Mouse (Mus musculus) midbrain, embryonic 15.5 days (tissue): ENCODE data around the gene Gsk3a. TPM values are rescaled to one million over a fixed set of nuclear protein-coding genes. Genes with fewer than 3 reads are reported as not detected.

Experiments used
- ATAC-seq: fragments of 200-750 bp; cut with Nextera tagmentation; replicated peaks from 2 replicates; pipeline ENCODE4 v1.8.0; 2017; ENCODE audit warnings: moderate TSS enrichment
- H3K27ac ChIP-seq: fragments of 300-500 bp; sonication (generic); 2 replicates; pipeline ENCODE4 v1.5.1; 2015; ENCODE audit warnings: mild to moderate bottlenecking, inconsistent platforms
- H3K27me3 ChIP-seq: fragments of 300-500 bp; sonication (generic); replicated peaks from 2 replicates; pipeline ENCODE4 v1.6.1; 2015; ENCODE audit warnings: inconsistent platforms
- H3K36me3 ChIP-seq: fragments of 300-500 bp; sonication (generic); replicated peaks from 2 replicates; pipeline ENCODE4 v1.6.1; 2015; ENCODE audit warnings: inconsistent platforms
- H3K4me1 ChIP-seq: fragments of 300-500 bp; sonication (generic); 2 replicates; pipeline ENCODE4 v1.6.1; 2015; ENCODE audit warnings: inconsistent platforms
- H3K4me2 ChIP-seq: fragments of 300-500 bp; sonication (generic); 2 replicates; pipeline ENCODE4 v1.6.1; 2015; ENCODE audit warnings: inconsistent platforms, mild to moderate bottlenecking, moderate library complexity
- H3K4me3 ChIP-seq: fragments of 300-500 bp; sonication (generic); 2 replicates; pipeline ENCODE4 v1.5.1; 2015; ENCODE audit warnings: mild to moderate bottlenecking, inconsistent platforms
- H3K9ac ChIP-seq: fragments of 300-500 bp; sonication (generic); 2 replicates; pipeline ENCODE4 v1.6.1; 2015; ENCODE audit warnings: mild to moderate bottlenecking, inconsistent platforms
- H3K9me3 ChIP-seq: fragments of 300-500 bp; sonication (generic); 2 replicates; pipeline ENCODE4 v1.6.1; 2016; ENCODE audit warnings: inconsistent platforms
- WGBS: fragments of 180-500 bp; shearing (Covaris S2); methylation state at CpG from one replicate; pipeline ENCODE4 v1.1.7; 2015; ENCODE audit warnings: mixed read lengths; 5-methylcytosine and 5-hydroxymethylcytosine counted together
- polyA plus RNA-seq: library from polyadenylated mRNA; unstranded; fragments of >200 nt; fragmentation: Nextera tagmentation; extraction: Ambion mirVana; gene quantifications from 2 replicates; pipeline ENCODE4 v1.2.1, GENCODE M21; 2015

The Gsk3a gene
- polyA plus RNA-seq, 1 experiment from 2014 or later = 19.5 TPM

GRCm38 (mm10) chr7:25221102-25221883 lies 16.4 kb downstream of the Gsk3a start, which contains the start of gene Zfp526:
Zfp526 (plus strand) TSS chr7:25221425.
- peaks cover 36% of the 10 kb centered on the region for H3K4me1 ChIP-seq
- under 1% methylated on average over 44 of the region's 45 CpGs for WGBS
- peak; percentile 95 for ATAC-seq
- peak within 1 kb of the TSS; percentile 59 for H3K4me3 ChIP-seq
- peak within 1 kb of the TSS; percentile 90 for H3K4me2 ChIP-seq
- peaks cover 16% of the 10 kb centered on the region for H3K36me3 ChIP-seq
- peak within 1 kb of the TSS; percentile 85 for H3K27ac ChIP-seq
- no peaks in the 10 kb centered on the region for H3K27me3 ChIP-seq
- H3K9ac ChIP-seq = peak within 1 kb of the TSS; percentile 63
- H3K9me3 ChIP-seq = no peaks in the 10 kb centered on the region

- Histone ChIP-seq H3K4me3 (peak within 1 kb of the TSS; percentile 59), H3K27me3 (no peaks in the 10 kb centered on the region), H3K4me1 (peaks cover 36% of the 10 kb centered on the region), H3K9me3 (no peaks in the 10 kb centered on the region), H3K27ac (peak within 1 kb of the TSS; percentile 85), H3K4me2 (peak within 1 kb of the TSS; percentile 90), H3K36me3 (peaks cover 9% of the 10 kb centered on the region; the same call in 1 of the 2 replicates), H3K9ac (peak within 1 kb of the TSS; percentile 63)
- peak; percentile 3; the same call in 1 of the 2 replicates for ATAC-seq
- 7% methylated on average over 20 of the region's 20 CpGs for WGBS
Observed at GRCm38 (mm10) chr7:25220457-25221101, 17.1 kb downstream of the Gsk3a start, which contains the start of gene Dedd2. Dedd2 (minus strand) TSS chr7:25220615.

GRCm38 (mm10) chr7:25219756-25220456 lies 17.7 kb downstream of the Gsk3a start:
- peaks cover 36% of the 10 kb centered on the region for H3K4me1 ChIP-seq
- H3K4me2 ChIP-seq = peak overlapping the region; percentile 90
- H3K9me3 ChIP-seq = no peaks in the 10 kb centered on the region
- peaks cover 7% of the 10 kb centered on the region; the same call in 1 of the 2 replicates for H3K36me3 ChIP-seq
- ATAC-seq = peak; percentile 77
- peak overlapping the region; percentile 60 for H3K9ac ChIP-seq
- H3K27ac ChIP-seq = peak overlapping the region; percentile 85
- no peaks in the 10 kb centered on the region for H3K27me3 ChIP-seq
- 4% methylated on average over 31 of the region's 31 CpGs for WGBS
- peak overlapping the region; percentile 59 for H3K4me3 ChIP-seq

- no peaks in the 10 kb centered on the region for H3K27me3 ChIP-seq
- H3K4me3 ChIP-seq = peak overlapping the region; percentile 59
- no peaks in the 10 kb centered on the region for H3K9me3 ChIP-seq
- WGBS = under 1% methylated on average over 16 of the region's 16 CpGs
- peaks cover 36% of the 10 kb centered on the region for H3K4me1 ChIP-seq
- peak overlapping the region; percentile 90 for H3K4me2 ChIP-seq
- peak overlapping the region; percentile 60 for H3K9ac ChIP-seq
- peak overlapping the region; percentile 85 for H3K27ac ChIP-seq
- peaks cover 7% of the 10 kb centered on the region; the same call in 1 of the 2 replicates for H3K36me3 ChIP-seq
- ATAC-seq = peak; percentile 31
Observed at GRCm38 (mm10) chr7:25219416-25219750, 18.3 kb downstream of the Gsk3a start.

- H3K4me1 ChIP-seq = peaks cover 36% of the 10 kb centered on the region
- H3K4me3 ChIP-seq = peak overlapping the region; percentile 59
- H3K27me3 ChIP-seq = no peaks in the 10 kb centered on the region
- ATAC-seq = peak; percentile 45
- 0 out of 2 replicates have a peak, but pooled peaks cover 8% of the 10 kb centered on the region for H3K36me3 ChIP-seq
- under 1% methylated on average over 53 of the region's 53 CpGs for WGBS
- no peaks in the 10 kb centered on the region for H3K9me3 ChIP-seq
- peak overlapping the region; percentile 60 for H3K9ac ChIP-seq
- peak overlapping the region; percentile 90 for H3K4me2 ChIP-seq
- H3K27ac ChIP-seq = peak overlapping the region; percentile 85
Observed at GRCm38 (mm10) chr7:25218705-25219415, 18.8 kb downstream of the Gsk3a start.

- H3K4me3 ChIP-seq = peak overlapping the region; percentile 59; the same call in 1 of the 2 replicates
Observed at GRCm38 (mm10) chr7:25217653-25218395, 19.8 kb downstream of the Gsk3a start.

GRCm38 (mm10) chr7:25214172-25214571 lies 23.5 kb downstream of the Gsk3a start:
- no peak for ATAC-seq
- no peaks in the 10 kb centered on the region for H3K9me3 ChIP-seq
- H3K36me3 ChIP-seq = peaks cover 24% of the 10 kb centered on the region; the same call in 1 of the 2 replicates
- no peaks in the 10 kb centered on the region for H3K27me3 ChIP-seq
- H3K4me3 ChIP-seq = no peak overlapping the region
- peaks cover 13% of the 10 kb centered on the region for H3K4me1 ChIP-seq
- no peak overlapping the region for H3K4me2 ChIP-seq
- H3K9ac ChIP-seq = no peak overlapping the region
- WGBS = 92% methylated on average over 2 of the region's 2 CpGs
- no peak overlapping the region for H3K27ac ChIP-seq

More at GRCm38 (mm10) chr7:25217653-25218395, 19.8 kb downstream of the Gsk3a start:
- H3K4me1 ChIP-seq = peaks cover 36% of the 10 kb centered on the region
- 76% methylated on average over 12 of the region's 12 CpGs for WGBS
- H3K36me3 ChIP-seq = 0 out of 2 replicates have a peak, but pooled peaks cover 8% of the 10 kb centered on the region
- no peak overlapping the region for H3K27ac ChIP-seq
- H3K4me2 ChIP-seq = peak overlapping the region; percentile 90
- H3K9ac ChIP-seq = no peak overlapping the region
- ATAC-seq = no peak
- H3K9me3 ChIP-seq = no peaks in the 10 kb centered on the region
- H3K27me3 ChIP-seq = no peaks in the 10 kb centered on the region

- H3K36me3 ChIP-seq = peaks cover 24% of the 10 kb centered on the region; the same call in 1 of the 2 replicates
- no peaks in the 10 kb centered on the region for H3K27me3 ChIP-seq
- H3K9ac ChIP-seq = no peak overlapping the region
- H3K4me3 ChIP-seq = no peak overlapping the region
- no peak overlapping the region for H3K4me2 ChIP-seq
- H3K4me1 ChIP-seq = peaks cover 5% of the 10 kb centered on the region
- no peaks in the 10 kb centered on the region for H3K9me3 ChIP-seq
- no peak overlapping the region for H3K27ac ChIP-seq
- WGBS = 89% methylated on average over 3 of the region's 3 CpGs
- ATAC-seq = no peak
Observed at GRCm38 (mm10) chr7:25213099-25213498, 24.6 kb downstream of the Gsk3a start.

- no peak for ATAC-seq
- WGBS = 87% methylated on average over 4 of the region's 4 CpGs
- H3K9me3 ChIP-seq = no peaks in the 10 kb centered on the region
- H3K9ac ChIP-seq = no peak overlapping the region
- H3K4me2 ChIP-seq = no peak overlapping the region
- H3K27me3 ChIP-seq = no peaks in the 10 kb centered on the region
- no peak overlapping the region for H3K27ac ChIP-seq
- H3K4me3 ChIP-seq = no peak overlapping the region
- peaks cover 24% of the 10 kb centered on the region; the same call in 1 of the 2 replicates for H3K36me3 ChIP-seq
- H3K4me1 ChIP-seq = no peaks in the 10 kb centered on the region
Observed at GRCm38 (mm10) chr7:25210482-25210881, 27.2 kb downstream of the Gsk3a start.

GRCm38 (mm10) chr7:25209161-25209622 lies 28.5 kb downstream of the Gsk3a start:
- H3K27me3 ChIP-seq = no peaks in the 10 kb centered on the region
- no peak for ATAC-seq
- H3K4me1 ChIP-seq = no peaks in the 10 kb centered on the region
- no peak overlapping the region for H3K4me2 ChIP-seq
- WGBS = 81% methylated on average over 3 of the region's 3 CpGs
- H3K4me3 ChIP-seq = no peak overlapping the region
- H3K9ac ChIP-seq = no peak overlapping the region
- H3K27ac ChIP-seq = no peak overlapping the region
- H3K9me3 ChIP-seq = no peaks in the 10 kb centered on the region
- peaks cover 18% of the 10 kb centered on the region; the same call in 1 of the 2 replicates for H3K36me3 ChIP-seq
